Mouse (Mus musculus) ES-Bruce4 (cell line): ENCODE measurements around the gene Zfp558. TPM values are rescaled to one million over a fixed set of nuclear protein-coding genes. Genes with fewer than 3 reads are reported as not detected.
"Not testable (repeated sequence)": the region's sequence is repeated elsewhere in the genome, so short reads cannot be mapped to it uniquely, and the experiment has no call there.

Source experiments
- H3K27ac ChIP-seq: 2 replicates; pipeline ENCODE4 v1.5.1; 2012; ENCODE audit warnings: low read length, inconsistent platforms; ENCODE audit not compliant: insufficient read depth
- H3K27me3 ChIP-seq: 2 replicates; pipeline ENCODE4 v1.6.1; 2012; ENCODE audit warnings: mild to moderate bottlenecking, low read length, inconsistent platforms; ENCODE audit not compliant: control insufficient read depth, poor library complexity, insufficient read depth, severe bottlenecking
- H3K36me3 ChIP-seq: 2 replicates; pipeline ENCODE4 v1.6.1; 2012; ENCODE audit warnings: inconsistent platforms, mild to moderate bottlenecking, low read length, moderate library complexity; ENCODE audit not compliant: control insufficient read depth, poor library complexity, insufficient read depth, severe bottlenecking
- H3K4me1 ChIP-seq: one replicate; pipeline ENCODE4 v1.8.1; 2011; ENCODE audit warnings: low read length; ENCODE audit not compliant: control insufficient read depth, insufficient read depth
- H3K4me3 ChIP-seq: 2 replicates; pipeline ENCODE4 v1.5.1; 2011; ENCODE audit warnings: low read depth, mild to moderate bottlenecking, low read length
- H3K9ac ChIP-seq: 2 replicates; pipeline ENCODE4 v1.6.1; 2012; ENCODE audit warnings: low read depth, mild to moderate bottlenecking, inconsistent platforms; ENCODE audit not compliant: poor library complexity, severe bottlenecking
- H3K9me3 ChIP-seq: replicated peaks from 2 replicates; pipeline ENCODE4 v1.6.1; 2012; ENCODE audit warnings: mild to moderate bottlenecking, low read length, inconsistent platforms; ENCODE audit not compliant: control insufficient read depth, poor library complexity, insufficient read depth, severe bottlenecking
- CTCF ChIP-seq: IDR thresholded peaks from one replicate; pipeline ENCODE4 v1.8.1; 2011; ENCODE audit warnings: low read depth, low read length
- EP300 ChIP-seq: IDR thresholded peaks from 2 replicates; pipeline ENCODE4 v1.6.1; 2011; ENCODE audit warnings: low read depth, low read length; ENCODE audit not compliant: insufficient read depth
- POLR2A ChIP-seq: IDR thresholded peaks from one replicate; pipeline ENCODE4 v1.8.1; 2011; ENCODE audit warnings: low read length; ENCODE audit not compliant: insufficient read depth
- polyA plus RNA-seq: library from polyadenylated mRNA; stranded (reverse); fragments of >200 nt; gene quantifications from 2 replicates; pipeline ENCODE4 v1.2.4, GENCODE M21; 2011; ENCODE audit warnings: low read depth; ENCODE audit not compliant: missing spikeins, insufficient read depth, insufficient read length

The Zfp558 gene
- polyA plus RNA-seq, 1 experiment, result 3.9 TPM

- no peak overlapping the region for H3K4me3 ChIP-seq
- H3K9ac ChIP-seq, result no peak overlapping the region
- TF ChIP-seq EP300, result no peak
- H3K27ac ChIP-seq, result no peak overlapping the region
- H3K4me1 ChIP-seq, result no peaks in the 10 kb centered on the region
- no peaks in the 10 kb centered on the region for H3K36me3 ChIP-seq
- no peaks in the 10 kb centered on the region for H3K9me3 ChIP-seq
- no peaks in the 10 kb centered on the region for H3K27me3 ChIP-seq
Observed at GRCm38 (mm10) chr9:18431687-18432086, 46.4 kb downstream of the Zfp558 start.

- Histone ChIP-seq H3K27ac (no peak within 1 kb of the TSS), H3K36me3 (no peaks in the 10 kb centered on the region), H3K4me1 (no peaks in the 10 kb centered on the region), H3K9ac (no peak within 1 kb of the TSS), H3K27me3 (no peaks in the 10 kb centered on the region), H3K4me3 (no peak within 1 kb of the TSS), H3K9me3 (no peaks in the 10 kb centered on the region)
- no peak for TF ChIP-seq EP300
- no peak for TF ChIP-seq CTCF
- no peak for TF ChIP-seq POLR2A
Observed at GRCm38 (mm10) chr9:18430354-18430753, 47.7 kb downstream of the Zfp558 start, which contains the start of gene Mbd3l2. Mbd3l2 (plus strand) TSS chr9:18430654.

GRCm38 (mm10) chr9:18412371-18412770 lies 65.7 kb downstream of the Zfp558 start:
- not testable (repeated sequence) for H3K27ac ChIP-seq, H3K9me3 ChIP-seq, H3K36me3 ChIP-seq, H3K27me3 ChIP-seq, H3K4me3 ChIP-seq, H3K4me1 ChIP-seq, H3K9ac ChIP-seq

Other genes with a start within 250 kb of the Zfp558 start
- gene Chordc1, start 186.1 kb downstream of the Zfp558 start, polyA plus RNA-seq, result 120 and 141 TPM in 2 replicates
- gene Naalad2, start 75.3 kb downstream of the Zfp558 start, polyA plus RNA-seq, result 0.24 TPM in 1 of 2 replicates, not detected in the other
- gene Ubtfl1, start 73.8 kb downstream of the Zfp558 start, polyA plus RNA-seq, result 0.30 and 0.31 TPM in 2 replicates
- gene Mbd3l2, start 47.6 kb downstream of the Zfp558 start, polyA plus RNA-seq, result not detected in 2 replicates
- not detected in 2 replicates for gene Mbd3l1, start 91 bp upstream of the Zfp558 start, polyA plus RNA-seq
- gene Muc16, start 196.3 kb upstream of the Zfp558 start, polyA plus RNA-seq, result 0.03 and 0.15 TPM in 2 replicates